Mouse (Mus musculus) kidney, adult 2 months (tissue): ENCODE data around the gene Sympk.
A peak's percentile ranks its signal among the peaks of the same experiment; 100 is the strongest.

Source experiments
- CTCF ChIP-seq: fragments of 200-500 bp; conservative IDR thresholded peaks from 2 replicates; pipeline ENCODE4 v1.5.1; 2011; ENCODE audit warnings: low read depth, mild to moderate bottlenecking, control low read depth, low read length, moderate library complexity, mixed read lengths; ENCODE audit not compliant: insufficient read depth, insufficient read length
- POLR2A ChIP-seq: fragments of 200-500 bp; IDR thresholded peaks from one replicate; pipeline ENCODE4 v1.6.1; 2011; ENCODE audit warnings: low read depth, low read length, control low read depth

- peak; percentile 78 for TF ChIP-seq CTCF
- no peak for TF ChIP-seq POLR2A
Measured at GRCm38 (mm10) chr7:19068707-19069106, 44.5 kb downstream of the Sympk start.
